Mouse (Mus musculus): ENCODE results near the gene Atxn2. TPM values are rescaled to one million over a fixed set of nuclear protein-coding genes. Genes with fewer than 3 reads are reported as not detected.

The Atxn2 gene
- polyA plus RNA-seq, 1 experiment from 2014 or later: 46.6 TPM

DNA sequence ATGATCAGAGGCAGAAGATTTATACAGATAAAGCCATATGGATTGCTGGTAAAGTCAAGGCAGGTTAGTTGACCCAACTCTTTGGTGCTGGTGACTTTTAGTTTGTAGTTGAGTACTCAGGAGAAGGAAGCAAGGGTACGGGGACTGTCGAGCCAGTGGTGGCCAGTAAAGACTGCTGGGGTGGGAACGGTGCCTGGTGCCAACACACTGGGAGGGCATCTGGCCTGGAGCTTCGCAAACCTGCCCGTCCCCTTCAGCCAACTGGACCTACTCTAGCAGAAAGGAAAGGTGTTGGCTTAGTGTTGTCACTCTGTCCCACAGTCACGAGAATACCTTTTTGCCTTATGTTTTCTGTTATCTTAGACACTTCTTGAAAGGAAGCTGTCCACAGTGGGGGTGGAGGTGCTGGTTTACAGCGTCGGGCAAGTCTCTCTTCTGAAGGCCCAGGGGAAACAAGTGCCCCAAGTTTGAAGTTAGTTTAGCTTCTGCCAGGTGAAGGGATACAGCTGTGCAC lies 104.8 kb downstream of the Atxn2 start:
- no peak for DNase-seq (ENCODE audit: low spot score)

DNA sequence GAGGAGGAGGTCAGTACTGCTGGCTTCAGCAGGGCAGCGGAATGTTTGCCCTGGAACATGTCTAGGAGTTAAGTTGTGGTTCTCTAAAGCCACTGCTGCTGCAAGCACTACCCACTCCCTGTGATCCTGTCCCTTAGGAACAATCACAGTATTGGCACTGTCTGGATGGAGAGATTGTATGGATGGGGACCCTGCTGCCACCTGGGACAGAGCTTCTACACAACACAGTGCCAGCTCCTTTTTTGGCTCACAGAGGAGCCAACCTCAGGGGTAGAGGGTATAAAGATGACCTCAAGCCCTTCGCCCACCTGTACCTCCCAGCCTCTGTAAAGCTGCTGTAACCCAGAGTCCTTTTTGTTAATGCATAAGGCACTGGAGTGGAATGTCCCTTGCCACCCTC lies 105.5 kb downstream of the Atxn2 start:
- DNase-seq (ENCODE audit: low spot score): no peak

DNA sequence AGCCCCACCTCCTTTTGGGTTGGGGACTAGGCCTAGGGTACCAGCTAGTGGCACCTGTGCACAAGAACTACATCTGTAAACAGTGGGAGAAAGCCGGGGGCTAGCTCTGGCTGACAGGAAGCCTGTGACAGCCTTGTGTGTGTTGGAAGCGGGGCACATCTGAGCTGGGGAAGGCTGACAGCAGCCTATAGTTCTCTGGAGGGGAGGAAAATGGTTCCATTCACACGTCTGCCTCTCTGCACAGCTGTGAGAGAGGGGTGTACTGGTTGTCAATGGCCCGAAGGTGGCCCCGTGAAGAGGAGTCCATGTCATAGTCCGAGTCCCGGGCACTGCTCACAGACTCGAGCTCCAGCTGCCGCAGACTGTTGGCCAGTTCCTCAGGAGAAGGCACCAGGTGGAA lies 106.4 kb downstream of the Atxn2 start:
- no peak for DNase-seq (ENCODE audit: low spot score)

DNA sequence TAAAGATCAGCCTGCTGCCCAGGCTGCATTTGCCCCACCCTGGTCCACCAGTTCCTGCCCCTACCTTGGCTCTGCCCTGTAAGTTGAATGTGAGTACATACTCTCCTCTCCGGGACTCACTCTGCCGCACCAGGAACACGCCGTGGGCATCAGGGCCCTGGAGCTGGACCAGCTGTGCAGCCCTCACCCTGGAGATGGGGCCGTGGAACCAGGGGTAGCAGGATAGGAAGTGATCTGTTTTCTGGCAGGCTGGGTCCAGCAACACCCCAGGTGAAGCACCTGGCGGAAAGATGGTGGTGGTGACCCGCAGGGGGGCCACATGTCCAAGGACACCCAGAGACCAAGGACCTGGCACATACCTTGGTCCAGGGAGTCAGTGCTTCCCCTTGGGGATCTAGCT lies 107.3 kb downstream of the Atxn2 start:
- DNase-seq (ENCODE audit: low spot score): no peak

DNA sequence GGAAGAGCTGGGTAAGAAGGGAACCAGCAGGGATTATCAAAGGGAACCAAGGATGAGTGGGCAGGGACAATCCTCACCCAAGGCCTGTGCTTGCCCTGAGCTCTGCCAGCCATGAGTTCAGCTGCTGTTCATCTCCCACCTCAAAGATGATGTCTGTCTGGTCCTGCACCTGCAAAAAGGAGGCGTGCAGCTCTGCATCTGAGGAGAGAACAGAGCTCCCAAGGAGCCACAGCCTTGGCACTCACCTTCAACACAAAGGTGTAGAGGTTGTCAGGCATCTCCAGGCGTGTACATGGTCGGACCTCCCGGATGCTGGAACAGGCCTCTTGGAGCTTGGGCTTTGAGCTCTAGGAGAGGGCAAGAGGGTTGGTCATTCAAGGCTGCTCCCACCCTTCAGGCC lies 107.7 kb downstream of the Atxn2 start:
- no peak for DNase-seq (ENCODE audit: low spot score)

DNA sequence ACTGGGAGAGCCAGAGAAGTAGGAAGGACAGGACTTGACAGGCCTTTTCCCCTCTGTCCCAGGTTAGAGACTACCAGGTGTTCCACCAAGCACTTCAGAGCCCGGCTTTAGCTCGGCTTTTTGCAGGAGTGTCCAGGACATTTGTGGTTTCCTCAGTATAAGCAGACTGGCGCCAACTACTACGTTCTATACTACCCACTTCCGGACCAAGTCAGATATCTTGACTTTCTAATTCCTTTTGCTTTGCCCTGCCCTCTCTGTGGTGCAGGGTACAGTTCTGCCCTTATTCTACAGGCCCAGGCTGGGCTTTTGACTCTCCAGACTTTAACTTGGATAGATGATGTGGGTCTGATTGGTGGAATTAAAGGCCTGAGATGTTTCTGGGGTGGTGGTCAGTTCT lies 108.4 kb downstream of the Atxn2 start:
- no peak for DNase-seq (ENCODE audit: low spot score)

DNA sequence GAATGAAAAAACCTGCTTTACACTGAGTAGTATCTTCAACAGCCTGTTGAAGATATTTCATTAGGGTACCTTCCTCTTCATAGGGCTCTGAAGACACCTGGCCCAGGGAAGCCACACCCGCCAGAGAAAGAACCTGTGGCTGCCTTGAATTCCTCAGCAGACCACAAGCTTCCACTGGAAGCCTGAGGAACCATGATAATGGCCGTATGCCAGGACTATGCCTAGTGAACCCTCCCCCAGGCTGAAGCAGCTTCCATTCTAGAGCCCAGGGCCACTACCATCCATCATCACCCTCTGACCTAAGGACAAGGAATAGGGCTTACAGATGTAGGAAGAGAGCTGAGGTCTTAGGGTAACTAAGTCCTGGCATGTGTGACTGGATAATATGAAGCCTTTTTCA lies 109.0 kb downstream of the Atxn2 start:
- DNase-seq (ENCODE audit: low spot score): no peak

DNA sequence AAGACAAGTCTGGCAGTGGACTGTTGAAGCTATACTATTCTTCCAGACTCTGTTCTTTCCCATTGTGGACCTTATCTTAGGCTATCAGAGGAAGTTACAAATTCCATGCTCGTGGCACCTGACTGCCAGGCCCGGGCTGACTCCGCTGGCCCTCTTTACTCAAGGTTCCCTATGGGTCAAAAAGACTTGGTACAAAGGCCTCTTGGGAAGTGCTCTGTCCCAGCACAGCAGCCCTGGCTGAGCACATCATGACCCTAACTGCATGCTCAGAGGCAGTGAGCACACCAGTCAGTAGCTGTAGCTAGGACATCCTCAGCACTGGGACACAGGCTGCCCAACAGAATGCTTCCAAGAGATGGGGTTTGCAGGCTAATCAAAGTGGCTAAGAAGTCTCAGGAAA lies 109.5 kb downstream of the Atxn2 start:
- no peak for DNase-seq (ENCODE audit: low spot score)

DNA sequence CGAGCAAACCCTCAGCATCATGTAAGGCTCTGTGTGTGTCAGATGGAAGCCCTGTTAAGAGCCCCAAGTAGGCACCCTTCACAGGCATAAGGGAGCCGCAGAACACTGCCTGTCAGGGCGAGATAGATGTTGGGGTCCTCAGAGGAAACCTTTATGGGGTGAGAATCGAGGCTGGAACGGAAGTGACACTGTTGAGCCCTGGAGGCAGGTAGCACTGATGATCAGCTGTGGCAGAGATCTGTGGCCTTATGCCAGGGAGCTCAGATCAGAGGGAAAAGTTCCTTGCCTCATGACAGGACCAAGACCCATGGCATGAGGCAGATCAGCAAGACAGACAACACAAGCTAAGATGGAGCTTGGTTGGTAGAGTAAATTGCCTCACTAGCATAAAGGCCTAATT lies 110.0 kb downstream of the Atxn2 start:
- DNase-seq (ENCODE audit: low spot score): no peak

DNA sequence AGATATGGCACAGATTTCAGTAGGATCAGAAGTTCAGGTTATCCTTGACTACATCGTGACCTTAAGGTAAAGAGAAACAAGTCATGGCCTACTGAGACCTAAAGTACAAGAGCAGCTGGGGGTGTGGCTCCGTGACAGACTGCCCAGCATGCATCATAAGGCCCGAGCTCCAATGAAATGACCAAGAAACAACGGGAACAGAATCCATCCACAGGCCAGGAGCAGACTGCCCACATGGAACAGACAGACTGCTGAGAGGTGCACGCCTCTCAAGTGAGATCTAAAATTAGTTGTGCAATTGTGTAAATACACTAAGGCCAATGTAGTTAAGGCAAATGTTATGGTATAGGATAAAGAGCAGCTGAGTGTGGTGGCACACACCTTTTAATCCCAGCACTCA lies 110.4 kb downstream of the Atxn2 start:
- no peak for DNase-seq (ENCODE audit: low spot score)

DNA sequence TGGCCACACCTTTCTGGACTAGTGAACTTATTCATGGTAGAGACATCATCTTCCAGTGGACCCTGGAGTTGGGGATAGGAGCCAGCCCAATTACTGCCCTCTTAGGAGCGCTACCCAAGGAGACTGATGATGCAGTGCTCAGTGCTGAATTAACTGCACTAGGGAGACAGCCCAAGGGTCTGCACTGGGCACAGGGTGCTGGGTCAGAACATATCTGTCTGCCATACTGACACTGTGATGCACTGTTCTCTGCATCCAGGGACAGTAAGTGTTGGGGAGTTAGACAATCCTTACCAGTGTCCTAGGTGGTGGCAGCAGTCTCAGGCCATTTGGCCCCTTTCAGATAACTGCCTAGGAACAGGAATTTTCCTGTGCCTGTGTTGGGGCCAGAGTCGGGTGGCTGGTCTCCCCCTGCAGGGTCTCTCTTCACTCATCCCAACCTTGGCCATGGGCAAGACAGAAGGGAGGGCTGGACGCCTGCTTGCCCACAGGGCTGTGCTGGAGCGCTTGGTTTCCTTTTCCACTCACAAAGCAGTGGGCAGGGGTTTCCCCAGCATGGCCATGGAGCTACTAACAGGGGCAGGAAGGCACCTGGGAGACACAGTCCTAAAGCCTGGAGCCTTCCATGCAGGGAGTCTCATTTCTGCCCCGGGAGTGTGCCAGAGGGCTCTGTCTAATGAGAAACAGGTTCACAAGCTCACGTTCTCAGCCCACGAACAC lies 111.8 kb downstream of the Atxn2 start:
- no peak for DNase-seq (ENCODE audit: low spot score)

DNA sequence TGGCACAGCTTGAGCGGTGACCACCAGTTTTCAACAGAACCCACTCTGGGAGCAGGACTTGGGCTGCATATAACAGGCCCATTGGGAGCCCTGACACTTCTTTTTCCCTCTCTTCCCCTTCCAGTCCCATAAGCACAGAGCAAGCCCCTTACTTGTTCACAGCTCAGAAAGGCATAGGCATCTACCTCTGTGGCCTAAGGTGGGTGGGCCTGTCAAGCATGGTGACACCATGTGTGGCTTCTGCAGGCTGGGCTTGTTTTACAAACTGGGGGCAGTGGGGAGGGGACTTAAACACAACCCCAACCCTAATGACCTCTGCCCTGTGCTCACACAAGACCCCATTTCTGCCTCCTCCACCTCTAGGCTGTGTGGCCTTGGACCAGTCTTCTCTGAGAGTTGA lies 112.5 kb downstream of the Atxn2 start:
- DNase-seq (ENCODE audit: low spot score): no peak

DNA sequence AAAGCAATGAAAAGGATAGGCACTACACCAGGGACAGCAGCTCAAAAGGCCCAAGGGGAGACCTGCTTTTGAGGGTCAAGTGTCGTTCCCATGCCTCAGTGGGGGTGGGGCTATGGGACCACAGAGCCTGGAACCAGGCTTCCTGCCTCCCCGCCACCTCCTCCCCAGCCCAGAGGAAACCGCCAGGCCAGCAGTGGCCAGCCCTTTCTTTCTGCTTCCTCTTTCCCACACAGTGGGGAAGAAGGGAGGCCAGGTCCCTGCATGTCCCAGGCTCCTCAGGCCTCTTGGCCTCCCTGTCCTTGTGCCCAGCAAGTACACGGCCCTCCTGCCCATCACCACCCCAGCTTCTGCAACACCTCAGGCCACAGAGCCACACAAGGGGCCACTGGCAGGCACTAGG lies 113.0 kb downstream of the Atxn2 start:
- DNase-seq (ENCODE audit: low spot score): no peak

DNA sequence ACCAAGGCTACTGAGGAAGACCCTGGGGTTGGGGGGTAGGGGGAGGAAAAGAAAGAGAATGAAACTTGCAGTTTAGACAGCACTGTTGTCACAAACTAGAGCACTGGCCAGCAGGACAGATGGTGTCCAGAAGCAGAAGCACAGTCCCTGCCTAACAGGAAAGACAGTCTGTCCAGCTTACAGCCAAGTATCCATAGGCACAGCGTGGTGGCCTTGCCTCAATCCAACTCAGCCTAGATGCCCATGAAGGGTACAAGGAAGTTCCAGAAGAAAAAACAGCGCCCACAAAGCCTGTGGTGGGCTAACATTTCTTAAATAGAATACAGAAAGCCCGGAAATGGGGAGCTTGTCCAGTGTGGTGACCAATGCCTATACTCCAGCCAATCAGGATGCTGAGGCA lies 114.5 kb downstream of the Atxn2 start:
- DNase-seq (ENCODE audit: low spot score): no peak

DNA sequence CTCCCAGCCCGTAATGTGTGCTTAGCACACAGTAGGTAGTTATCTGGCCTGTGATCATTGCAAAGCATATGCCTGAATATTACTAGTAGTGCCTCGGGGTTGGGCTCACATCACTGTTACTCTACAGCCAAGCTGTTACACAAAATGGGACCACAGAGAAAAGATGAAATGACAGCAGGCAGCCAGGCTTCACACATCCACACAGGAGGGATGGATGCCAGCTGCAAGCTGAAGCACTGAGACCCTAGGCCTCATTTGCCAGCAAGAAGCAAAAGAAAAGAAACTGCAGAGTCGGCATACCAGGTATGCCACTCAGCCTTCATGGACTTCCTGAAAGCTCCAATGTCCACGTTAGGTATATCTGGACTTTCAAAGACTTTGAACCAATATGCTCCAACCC lies 116.7 kb downstream of the Atxn2 start:
- no peak for DNase-seq (ENCODE audit: low spot score)

DNA sequence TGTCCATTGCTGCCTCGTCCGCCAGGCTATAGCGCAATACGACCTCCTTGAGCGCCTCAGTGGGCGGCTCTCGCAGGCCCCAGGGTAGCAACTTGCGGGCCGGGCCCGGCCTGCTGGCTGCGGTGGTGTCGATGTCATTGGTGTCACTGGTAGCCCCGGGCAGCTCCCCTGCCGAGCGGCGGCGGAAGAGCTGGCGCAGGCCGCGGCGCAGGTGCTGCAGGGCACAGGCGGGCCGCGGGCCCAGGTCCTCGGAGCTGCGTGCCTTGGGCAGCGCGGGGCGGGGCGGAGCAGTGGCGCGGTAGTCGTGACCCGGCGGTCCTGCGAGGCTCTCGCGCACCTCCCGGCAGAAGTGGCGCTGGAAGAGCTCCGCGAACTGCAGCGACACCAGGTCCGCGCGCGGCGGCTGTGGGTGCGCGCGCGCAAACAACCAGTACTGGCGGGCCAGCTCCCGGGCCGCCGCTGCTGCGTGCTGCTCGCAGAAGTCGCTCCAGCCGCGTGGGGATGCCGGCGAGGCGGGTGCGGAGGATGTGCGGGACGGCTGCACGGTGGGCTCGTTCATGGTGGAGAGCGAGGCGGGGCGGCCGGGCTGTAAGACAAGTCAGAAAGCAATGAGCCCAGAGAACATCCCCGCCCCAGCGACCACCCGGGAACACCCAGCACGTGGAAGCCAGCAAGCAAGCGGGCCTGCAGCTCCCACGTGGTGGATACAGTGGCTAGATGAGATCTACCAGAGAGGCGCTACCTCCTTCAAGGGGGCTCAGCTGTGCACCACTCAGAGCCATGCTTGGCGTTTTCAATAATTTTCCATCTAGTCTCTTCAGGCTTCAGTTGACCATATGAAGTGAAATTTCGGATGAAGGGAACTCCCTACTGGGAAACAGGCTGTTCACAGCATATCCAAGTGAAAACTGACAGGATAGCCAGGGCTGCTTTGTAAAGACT lies 117.6 kb downstream of the Atxn2 start:
- DNase-seq (ENCODE audit: low spot score): no peak

DNA sequence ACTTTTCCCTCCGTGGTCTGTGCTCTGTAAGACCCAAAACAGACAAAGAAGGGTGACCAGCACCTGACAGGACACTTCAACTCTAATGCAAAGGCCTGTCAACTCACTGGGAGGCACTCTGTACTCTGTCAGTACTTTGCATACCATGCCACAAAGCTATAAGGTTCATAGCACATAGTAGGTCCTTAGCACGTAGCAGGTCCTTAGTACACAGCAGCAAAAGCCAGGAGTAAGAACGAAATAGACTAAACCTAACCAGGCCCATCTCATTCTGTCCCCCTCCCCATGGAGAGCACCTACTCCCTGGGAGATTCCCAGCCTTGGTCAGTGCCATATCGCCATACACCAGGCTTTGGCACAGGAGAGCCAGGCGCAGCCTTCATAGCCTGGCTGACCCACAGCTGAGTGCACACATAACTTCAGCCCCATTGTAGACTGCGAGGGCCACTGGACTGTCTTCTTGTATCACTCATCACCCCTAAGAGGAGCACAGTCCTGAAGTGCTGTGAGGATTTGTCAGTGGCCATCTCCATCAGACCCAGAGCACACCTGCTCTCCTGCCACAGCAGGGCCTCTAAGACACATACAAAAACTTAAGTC lies 120.0 kb downstream of the Atxn2 start:
- no peak for DNase-seq (ENCODE audit: low spot score)

DNA sequence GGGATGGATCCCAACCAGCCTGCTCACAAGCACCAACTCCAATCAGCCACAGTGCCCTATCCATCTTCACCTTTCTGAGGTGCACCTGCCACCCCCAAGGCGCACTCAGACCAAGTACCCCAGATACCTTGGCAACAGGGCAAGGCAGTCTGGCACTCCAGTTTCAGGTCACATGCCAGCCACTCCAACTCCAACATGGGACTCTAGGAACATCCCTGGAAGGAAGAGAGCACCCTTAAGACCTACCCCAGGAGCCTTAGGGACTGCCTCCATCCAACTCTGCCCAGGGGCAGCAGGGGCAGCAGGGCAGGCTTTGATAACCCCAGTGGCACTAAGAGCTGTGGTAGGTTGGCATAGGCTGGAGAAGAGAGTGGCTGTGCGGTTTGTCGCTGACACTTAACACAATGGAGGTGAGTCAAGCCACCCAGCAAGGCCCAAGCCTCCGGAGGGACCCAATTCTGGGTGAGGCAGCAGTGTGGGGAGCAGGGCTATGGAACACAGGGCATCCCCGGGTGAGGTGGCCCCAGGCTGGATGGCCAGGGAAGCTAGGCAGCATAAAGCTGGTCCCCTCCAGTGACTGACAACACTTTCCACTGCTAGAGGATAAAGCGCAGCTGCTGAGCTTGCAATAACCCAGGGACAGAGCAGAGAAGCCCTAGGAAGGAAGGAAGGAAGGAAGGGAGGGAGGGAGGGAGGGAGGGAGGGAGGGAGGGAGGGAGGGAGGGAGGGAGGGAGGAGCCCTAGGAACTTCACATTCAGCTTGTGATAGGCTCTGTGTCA lies 121.4 kb downstream of the Atxn2 start:
- no peak for DNase-seq (ENCODE audit: low spot score)

DNA sequence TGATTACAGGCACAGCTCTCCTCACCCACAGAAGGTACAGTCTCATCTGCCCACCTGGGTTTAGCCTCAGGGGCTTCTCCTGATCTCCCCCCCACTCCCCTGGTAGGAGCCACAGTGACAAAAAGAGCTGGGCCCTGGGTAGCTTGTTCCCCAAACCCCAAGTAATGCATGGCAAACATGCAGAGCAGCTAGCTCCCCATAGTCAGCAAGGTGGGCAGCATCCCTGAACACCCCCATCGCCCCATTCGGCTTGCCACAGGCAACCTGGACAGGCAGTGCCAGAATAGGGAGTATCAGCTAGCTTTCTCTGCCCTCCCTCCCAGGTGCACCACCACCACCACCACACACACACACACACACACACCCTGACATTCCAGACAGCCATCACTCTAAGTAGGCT lies 122.0 kb downstream of the Atxn2 start:
- DNase-seq (ENCODE audit: low spot score): no peak

DNA sequence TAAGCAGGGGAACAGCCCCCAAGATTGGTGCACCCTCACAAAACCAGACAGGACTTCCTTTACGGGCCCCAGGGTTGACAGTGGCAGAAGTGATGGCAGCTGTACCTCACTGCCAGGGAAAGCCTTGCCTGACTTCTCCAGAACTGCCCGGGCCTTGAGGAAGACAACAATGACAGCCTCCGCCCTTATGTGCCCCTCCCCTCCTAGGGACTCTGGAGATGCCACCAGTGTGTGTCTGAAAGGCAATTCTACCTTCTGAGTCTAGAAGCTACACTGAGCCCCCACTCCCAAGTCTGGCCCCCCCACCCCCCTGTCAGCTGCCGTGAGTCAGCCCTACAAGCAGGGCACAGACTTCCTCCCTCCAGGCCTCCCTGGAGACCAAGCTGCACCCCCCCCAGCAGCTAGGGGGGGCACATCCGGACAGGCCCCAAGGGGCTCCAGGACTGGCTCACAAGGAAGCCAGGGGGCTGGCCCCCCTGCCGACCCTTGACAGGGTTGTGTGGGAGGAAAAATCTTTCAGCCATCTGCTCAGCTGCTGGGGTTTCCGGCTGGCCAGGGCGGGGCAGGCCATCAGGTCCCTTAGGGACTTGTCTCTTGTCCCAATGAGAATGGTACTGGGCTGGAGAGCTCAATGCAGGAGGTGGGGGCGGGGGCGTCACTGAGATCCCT lies 122.6 kb downstream of the Atxn2 start:
- DNase-seq (ENCODE audit: low spot score): peak; percentile 71

DNA sequence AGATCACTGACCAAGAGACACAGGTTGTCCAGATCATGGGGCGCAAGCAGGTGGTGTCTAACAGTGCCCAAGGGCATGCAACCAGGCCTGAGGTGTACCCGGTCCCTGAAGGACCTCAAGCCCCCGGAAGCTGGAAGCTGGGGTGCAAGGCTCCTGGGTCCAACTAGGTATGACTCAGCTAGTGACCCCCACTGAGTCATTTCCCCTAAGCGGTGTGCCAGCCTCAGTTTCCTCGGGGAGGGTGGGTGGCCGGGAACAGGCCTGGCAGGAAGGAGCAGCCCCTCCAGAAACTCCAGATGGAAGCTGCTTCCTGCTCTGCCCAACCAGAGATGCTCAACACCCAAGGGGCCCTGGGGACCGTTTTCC lies 123.1 kb downstream of the Atxn2 start:
- DNase-seq (ENCODE audit: low spot score): no peak
